Mouse (Mus musculus) stomach, embryonic 16.5 days (tissue): ENCODE measurements at regions not wholly inside any gene's neighbourhood (a gene's known extent, or its start where the extent isn't known, plus 50 kb on each side); places are given as distances from the start of the nearest gene placed in this dataset.

ENCODE experiments used
- ATAC-seq: fragments of 200-750 bp; cut with Nextera tagmentation; 2 replicates; pipeline ENCODE4 v1.8.0; 2017; ENCODE audit warnings: moderate number of reproducible peaks, moderate TSS enrichment; ENCODE audit not compliant: insufficient read depth, low FRiP score
- H3K27ac ChIP-seq: fragments of 300-500 bp; sonication (generic); 2 replicates; pipeline ENCODE4 v1.5.1; 2014; ENCODE audit warnings: low read length
- H3K27me3 ChIP-seq: fragments of 300-500 bp; sonication (generic); 2 replicates; pipeline ENCODE4 v1.6.1; 2014; ENCODE audit warnings: low read length, control low read depth, mixed read lengths; ENCODE audit not compliant: control insufficient read depth, insufficient read depth
- H3K36me3 ChIP-seq: fragments of 300-500 bp; sonication (generic); 2 replicates; pipeline ENCODE4 v1.6.1; 2014; ENCODE audit warnings: low read length; ENCODE audit not compliant: control insufficient read depth, insufficient read depth
- H3K4me1 ChIP-seq: fragments of 300-500 bp; sonication (generic); 2 replicates; pipeline ENCODE4 v1.6.1; 2014; ENCODE audit warnings: low read length, control low read depth, mixed read lengths; ENCODE audit not compliant: control insufficient read depth, insufficient read depth
- H3K4me2 ChIP-seq: fragments of 300-500 bp; sonication (generic); 2 replicates; pipeline ENCODE4 v1.6.1; 2014; ENCODE audit warnings: low read depth, low read length, mixed read lengths
- H3K4me3 ChIP-seq: fragments of 300-500 bp; sonication (generic); replicated peaks from 2 replicates; pipeline ENCODE4 v1.5.1; 2014; ENCODE audit warnings: mild to moderate bottlenecking, low read length
- H3K9ac ChIP-seq: fragments of 300-500 bp; sonication (generic); 2 replicates; pipeline ENCODE4 v1.6.1; 2014; ENCODE audit warnings: low read length
- H3K9me3 ChIP-seq: fragments of 300-500 bp; sonication (generic); replicated peaks from 2 replicates; pipeline ENCODE4 v1.6.1; 2016; ENCODE audit warnings: low read length, control low read depth; ENCODE audit not compliant: control insufficient read depth
- WGBS: fragments of 180-500 bp; shearing (Covaris S2); extraction: QIAGEN DNeasy Blood & Tissue Kit; methylation state at CpG from one replicate; pipeline ENCODE4 v1.1.7; 2014; 5-methylcytosine and 5-hydroxymethylcytosine counted together

DNA sequence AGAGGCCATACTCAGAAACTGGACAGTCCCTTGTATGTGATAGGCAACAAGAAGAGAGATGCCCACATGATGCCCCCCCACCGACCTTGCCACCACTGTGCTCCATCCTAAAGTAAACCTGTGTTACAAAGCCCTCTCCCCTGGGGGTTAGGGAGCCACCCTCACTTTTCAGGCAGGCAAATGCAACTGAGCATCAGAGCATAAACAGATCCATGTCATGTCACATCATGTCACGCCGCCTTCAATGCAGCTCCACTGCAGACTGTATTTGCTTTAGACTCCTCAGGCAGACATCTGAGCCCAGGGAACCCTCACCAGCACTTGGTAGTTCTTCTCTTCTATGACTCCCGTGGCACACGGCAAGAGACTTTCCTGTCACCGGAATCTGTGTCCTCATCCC is 98.6 kb upstream of the Atg10 start:
- Histone ChIP-seq H3K9me3 (no peaks in the 10 kb centered on the region), H3K4me1 (no peaks in the 10 kb centered on the region), H3K4me2 (no peak overlapping the region), H3K36me3 (no peaks in the 10 kb centered on the region), H3K27me3 (no peaks in the 10 kb centered on the region), H3K27ac (no peak overlapping the region), H3K9ac (no peak overlapping the region), H3K4me3 (no peak overlapping the region)
- 90% methylated on average over 6 of the region's 6 CpGs for WGBS
- ATAC-seq = no peak

GRCm38 (mm10) chr13:91326834-91327233 is 103.1 kb upstream of the Atg10 start:
- WGBS = 71% methylated on average over 3 of the region's 3 CpGs
- H3K9ac ChIP-seq = no peak overlapping the region
- ATAC-seq = no peak
- H3K4me1 ChIP-seq = no peaks in the 10 kb centered on the region
- H3K27ac ChIP-seq = no peak overlapping the region
- H3K4me2 ChIP-seq = no peak overlapping the region
- no peaks in the 10 kb centered on the region for H3K36me3 ChIP-seq
- no peaks in the 10 kb centered on the region for H3K9me3 ChIP-seq
- no peaks in the 10 kb centered on the region for H3K27me3 ChIP-seq
- H3K4me3 ChIP-seq = no peak overlapping the region

DNA sequence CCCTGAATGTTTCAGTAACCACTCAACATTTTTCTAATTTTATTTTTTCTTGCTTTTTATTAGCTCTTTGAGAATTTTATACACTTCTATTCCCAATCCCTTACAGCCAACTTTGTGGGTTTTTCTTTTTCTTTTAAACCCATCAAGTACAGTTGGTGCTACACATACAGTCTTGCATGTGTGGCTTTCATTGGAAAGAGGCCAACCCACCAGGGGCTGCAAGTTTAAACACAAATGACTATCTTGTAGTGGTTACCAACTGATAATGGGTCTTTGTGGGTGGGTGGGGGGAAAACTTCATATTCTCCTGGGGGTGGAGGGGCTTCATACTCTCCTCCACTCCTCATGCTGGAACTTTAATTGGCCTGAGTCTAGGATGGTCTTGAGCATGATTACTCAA is 110.5 kb upstream of the Atg10 start:
- Histone ChIP-seq H3K27ac (no peak overlapping the region), H3K36me3 (no peaks in the 10 kb centered on the region), H3K4me2 (no peak overlapping the region), H3K27me3 (no peaks in the 10 kb centered on the region), H3K9me3 (no peaks in the 10 kb centered on the region), H3K9ac (no peak overlapping the region), H3K4me3 (no peak overlapping the region), H3K4me1 (no peaks in the 10 kb centered on the region)
- no peak for ATAC-seq

- Histone ChIP-seq H3K36me3 (no peaks in the 10 kb centered on the region), H3K4me2 (no peak overlapping the region), H3K4me1 (no peaks in the 10 kb centered on the region), H3K4me3 (no peak overlapping the region), H3K27me3 (no peaks in the 10 kb centered on the region), H3K9me3 (peaks cover 5% of the 10 kb centered on the region; the same call in 1 of the 2 replicates), H3K27ac (no peak overlapping the region), H3K9ac (no peak overlapping the region)
- ATAC-seq = no peak
- WGBS = 53% methylated on average over 1 of the region's 1 CpGs
These were observed 115.9 kb upstream of the Ssbp2 start for GRCm38 (mm10) chr13:91344139-91344538.

- H3K4me2 ChIP-seq = no peak overlapping the region
- no peak overlapping the region for H3K4me3 ChIP-seq
- H3K27me3 ChIP-seq = no peaks in the 10 kb centered on the region
- H3K4me1 ChIP-seq = peaks cover 5% of the 10 kb centered on the region; the same call in 1 of the 2 replicates
- no peak overlapping the region for H3K9ac ChIP-seq
- H3K27ac ChIP-seq = no peak overlapping the region
- WGBS = 85% methylated on average over 12 of the region's 12 CpGs
- ATAC-seq = no peak
- peaks cover 5% of the 10 kb centered on the region; the same call in 1 of the 2 replicates for H3K9me3 ChIP-seq
- H3K36me3 ChIP-seq = no peaks in the 10 kb centered on the region
These were observed 111.5 kb upstream of the Ssbp2 start for GRCm38 (mm10) chr13:91348489-91349083.

DNA sequence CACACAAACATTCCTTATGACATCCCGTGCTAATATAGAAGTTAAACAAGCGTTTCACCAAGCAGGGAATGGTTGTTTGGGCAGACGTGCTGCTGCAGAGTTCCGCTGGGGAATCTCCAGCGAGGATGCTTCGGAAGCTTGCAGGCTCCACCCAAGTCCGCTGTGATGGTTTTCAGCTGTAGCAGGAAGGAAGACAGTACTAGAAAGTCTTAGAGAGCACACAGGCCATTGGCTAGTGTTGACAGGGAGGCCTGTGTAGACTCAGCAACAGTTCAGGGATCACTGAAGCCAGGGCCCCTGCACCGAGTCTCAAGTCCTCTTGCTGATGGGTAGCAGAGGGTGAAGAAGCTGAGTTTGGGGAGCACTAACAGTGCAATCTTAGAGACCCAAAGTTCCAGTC is 107.8 kb upstream of the Ssbp2 start:
- no peaks in the 10 kb centered on the region for H3K9me3 ChIP-seq
- H3K4me2 ChIP-seq = no peak overlapping the region
- H3K9ac ChIP-seq = no peak overlapping the region
- WGBS = 44% methylated on average over 8 of the region's 8 CpGs
- no peaks in the 10 kb centered on the region for H3K27me3 ChIP-seq
- H3K4me1 ChIP-seq = peaks cover 5% of the 10 kb centered on the region; the same call in 1 of the 2 replicates
- peak overlapping the region; percentile 51; the same call in 1 of the 2 replicates for H3K27ac ChIP-seq
- peak; percentile 83 for ATAC-seq
- H3K4me3 ChIP-seq = no peak overlapping the region
- no peaks in the 10 kb centered on the region for H3K36me3 ChIP-seq

GRCm38 (mm10) chr13:91356516-91356915 is 103.6 kb upstream of the Ssbp2 start:
- no peaks in the 10 kb centered on the region for H3K36me3 ChIP-seq
- WGBS = 80% methylated on average over 9 of the region's 9 CpGs
- H3K27ac ChIP-seq = no peak overlapping the region
- no peak overlapping the region for H3K4me2 ChIP-seq
- no peak overlapping the region for H3K4me3 ChIP-seq
- H3K27me3 ChIP-seq = no peaks in the 10 kb centered on the region
- peaks cover 2% of the 10 kb centered on the region; the same call in 1 of the 2 replicates for H3K4me1 ChIP-seq
- H3K9ac ChIP-seq = no peak overlapping the region
- H3K9me3 ChIP-seq = no peaks in the 10 kb centered on the region
- ATAC-seq = no peak

DNA sequence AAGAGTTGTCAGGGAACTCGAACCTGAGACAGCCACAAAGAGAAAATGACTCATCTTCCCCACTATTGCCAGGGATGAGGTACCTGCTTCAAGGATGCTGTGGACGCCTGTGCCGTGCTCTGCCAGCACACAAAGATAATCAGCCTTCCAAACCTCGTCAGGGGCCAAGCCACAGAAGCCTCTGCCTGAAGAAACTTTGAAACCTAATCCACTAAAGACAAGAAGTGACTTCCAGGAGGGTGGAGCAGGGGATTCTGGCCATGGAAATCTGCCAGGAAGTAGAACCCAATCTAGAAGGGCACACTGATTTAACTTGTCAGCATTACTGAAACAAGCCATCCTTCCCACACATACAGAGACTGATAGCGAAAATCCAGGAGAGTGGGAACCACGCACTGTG is 100.0 kb upstream of the Ssbp2 start:
- WGBS = 75% methylated on average over 6 of the region's 6 CpGs
- peaks cover 3% of the 10 kb centered on the region; the same call in 1 of the 2 replicates for H3K4me1 ChIP-seq
- H3K4me3 ChIP-seq = no peak overlapping the region
- no peaks in the 10 kb centered on the region for H3K27me3 ChIP-seq
- no peak overlapping the region for H3K4me2 ChIP-seq
- H3K36me3 ChIP-seq = no peaks in the 10 kb centered on the region
- ATAC-seq = no peak
- H3K9me3 ChIP-seq = no peaks in the 10 kb centered on the region
- no peak overlapping the region for H3K9ac ChIP-seq
- no peak overlapping the region for H3K27ac ChIP-seq

DNA sequence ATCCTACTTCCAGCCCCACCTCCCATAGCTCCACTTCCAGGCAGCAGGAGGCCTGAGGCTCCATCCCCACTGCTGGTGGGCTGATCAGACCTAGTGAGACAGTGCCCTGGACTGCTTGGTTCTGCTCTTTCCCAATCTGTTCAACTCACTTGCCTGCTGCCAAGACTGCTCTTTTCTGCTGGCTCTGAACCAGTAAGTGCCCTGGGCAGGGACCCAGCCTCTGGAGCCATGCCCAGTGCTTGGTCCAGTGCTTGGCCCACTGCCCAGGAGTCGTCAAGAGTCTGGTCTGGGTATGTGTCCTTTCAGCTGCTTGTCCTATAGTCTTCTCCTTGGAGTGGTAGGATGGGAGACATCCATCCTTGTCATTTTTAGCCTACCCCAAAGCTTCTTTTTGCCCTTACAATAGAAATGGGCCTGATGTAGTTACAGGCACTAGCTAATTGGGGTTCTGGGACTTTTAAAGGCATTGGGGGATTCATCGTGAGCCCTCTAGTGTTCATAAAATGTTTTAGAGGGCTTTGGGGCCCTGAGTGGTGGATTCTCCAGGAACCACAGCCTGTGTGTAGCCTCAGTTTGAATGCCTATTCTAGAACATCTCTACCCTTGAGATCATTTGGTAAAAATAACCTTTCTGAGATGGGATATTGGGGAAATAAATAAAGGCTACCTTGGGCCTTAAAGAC is 94.7 kb upstream of the Ssbp2 start:
- H3K9me3 ChIP-seq = no peaks in the 10 kb centered on the region
- peak; percentile 84 for ATAC-seq
- no peaks in the 10 kb centered on the region for H3K27me3 ChIP-seq
- H3K4me1 ChIP-seq = peaks cover 20% of the 10 kb centered on the region
- no peak overlapping the region for H3K4me3 ChIP-seq
- H3K27ac ChIP-seq = peak overlapping the region; percentile 48; the same call in 1 of the 2 replicates
- H3K9ac ChIP-seq = no peak overlapping the region
- H3K36me3 ChIP-seq = no peaks in the 10 kb centered on the region
- no peak overlapping the region for H3K4me2 ChIP-seq
- WGBS = 56% methylated on average over 2 of the region's 2 CpGs
